Mouse (Mus musculus) adrenal gland, adult 8-10 months (tissue): ENCODE measurements around the gene Hist1h2ao. TPM values are rescaled to one million over a fixed set of nuclear protein-coding genes. Genes with fewer than 3 reads are reported as not detected.
"Not testable (repeated sequence)": the region's sequence is repeated elsewhere in the genome, so short reads cannot be mapped to it uniquely, and the experiment has no call there.

Experiments used
- DNase-seq: peaks from one replicate; pipeline ENCODE4 v3.0.0; 2022
- total RNA-seq, 4 experiments: library from RNA; stranded (reverse); gene quantifications; 2 replicates each; pipeline ENCODE4 v1.2.4; 2022

The Hist1h2ao gene
- total RNA-seq = 10 to 100 TPM in 3 of 4 experiments, 1 to 10 TPM in 1; 6.1 to 36.2 (median 24.9) TPM

- DNase-seq = not testable (repeated sequence)
Measured at GRCm38 (mm10) chr13:21810073-21810472, at the start of gene Hist1h2ao, which contains the start of gene Hist1h2bq. Hist1h2ao (plus strand) TSS chr13:21810465. Hist1h2bq (minus strand) TSS chr13:21810197.

GRCm38 (mm10) chr13:21778814-21779766 lies 31.2 kb upstream of the Hist1h2ao start:
- DNase-seq = peak; percentile 59

- DNase-seq = peak; percentile 54
Measured at GRCm38 (mm10) chr13:21779767-21780731, 30.2 kb upstream of the Hist1h2ao start, which contains the start of gene Hist1h1b. Hist1h1b (minus strand) TSS chr13:21780625.

GRCm38 (mm10) chr13:21781021-21781555 lies 29.2 kb upstream of the Hist1h2ao start:
- DNase-seq = no peak

GRCm38 (mm10) chr13:21781639-21782038 lies 28.6 kb upstream of the Hist1h2ao start:
- DNase-seq = no peak

GRCm38 (mm10) chr13:21782361-21783254 lies 27.7 kb upstream of the Hist1h2ao start:
- DNase-seq = not testable (repeated sequence)

- peak; percentile 33 for DNase-seq
Measured at GRCm38 (mm10) chr13:21783255-21783617, 27.0 kb upstream of the Hist1h2ao start, which contains the start of gene Hist1h3i. Hist1h3i (minus strand) TSS chr13:21783370.

- DNase-seq = no peak
Measured at GRCm38 (mm10) chr13:21783734-21784161, 26.5 kb upstream of the Hist1h2ao start.

GRCm38 (mm10) chr13:21784311-21784710 lies 26.0 kb upstream of the Hist1h2ao start:
- no peak for DNase-seq

- DNase-seq = no peak
Measured at GRCm38 (mm10) chr13:21786189-21786898, 23.9 kb upstream of the Hist1h2ao start.

- DNase-seq = peak; percentile 89
Measured at GRCm38 (mm10) chr13:21786899-21787629, 23.2 kb upstream of the Hist1h2ao start, which contains the start of the genes Hist1h2an and Hist1h2bp. Hist1h2an (minus strand) TSS chr13:21787218. Hist1h2bp (plus strand) TSS chr13:21787461.

GRCm38 (mm10) chr13:21787760-21788593 lies 22.3 kb upstream of the Hist1h2ao start:
- no peak for DNase-seq

GRCm38 (mm10) chr13:21789925-21790324 lies 20.3 kb upstream of the Hist1h2ao start:
- DNase-seq = no peak

GRCm38 (mm10) chr13:21790601-21791283 lies 19.5 kb upstream of the Hist1h2ao start:
- DNase-seq = no peak

GRCm38 (mm10) chr13:21795584-21795983 lies 14.7 kb upstream of the Hist1h2ao start:
- DNase-seq = no peak

- not testable (repeated sequence) for DNase-seq
Measured at GRCm38 (mm10) chr13:21797163-21797562, 13.1 kb upstream of the Hist1h2ao start.

- not testable (repeated sequence) for DNase-seq
Measured at GRCm38 (mm10) chr13:21803058-21803457, 7.2 kb upstream of the Hist1h2ao start.

GRCm38 (mm10) chr13:21811074-21811473 lies 809 bp downstream of the Hist1h2ao start:
- DNase-seq = not testable (repeated sequence)
